Mouse (Mus musculus): ENCODE data around the gene Lgr5. TPM values are rescaled to one million over a fixed set of nuclear protein-coding genes. Genes with fewer than 3 reads are reported as not detected.

Lgr5 gene
- polyA plus RNA-seq, 1 experiment from 2014 or later = not detected

DNA sequence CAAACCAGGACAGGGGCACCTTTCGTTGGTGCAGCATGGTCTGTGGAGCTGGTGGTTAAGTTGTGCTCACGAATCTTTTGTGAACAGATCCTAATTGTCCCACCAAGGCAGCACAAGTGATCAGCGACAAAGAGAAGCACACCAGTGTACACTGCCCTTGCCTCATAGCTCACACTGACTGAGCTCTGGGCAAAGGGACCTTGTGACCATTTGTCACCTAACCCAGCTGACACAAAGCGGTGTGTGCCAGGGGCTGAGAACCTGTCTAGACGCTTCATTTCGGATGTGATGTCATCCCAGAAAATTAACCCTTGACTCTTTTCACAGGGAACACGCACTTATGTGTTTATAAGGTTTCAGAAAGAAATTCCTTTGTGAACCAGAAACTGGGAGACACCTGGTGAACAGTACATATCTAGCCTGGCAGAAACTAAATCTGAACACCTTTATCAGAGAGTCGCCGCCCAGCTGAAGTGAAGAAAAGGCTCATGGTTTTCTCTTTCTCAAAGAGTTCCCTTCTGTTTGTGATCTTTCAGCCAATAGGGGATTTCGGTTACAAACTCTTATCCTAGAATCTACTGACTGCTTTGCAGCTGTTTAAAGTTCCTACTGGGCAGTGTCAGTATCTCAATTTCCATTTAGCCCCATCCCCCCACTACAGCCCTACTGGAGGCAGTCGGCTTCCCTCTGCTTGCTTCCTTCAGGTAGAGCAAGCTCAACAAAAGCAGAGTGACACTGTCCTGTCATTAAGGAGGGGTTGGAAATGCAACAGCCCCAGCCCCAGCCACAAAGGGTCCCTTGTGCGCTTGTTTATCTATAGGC, 94.4 kb downstream of the Lgr5 start:
- 92% methylated on average over 12 of the region's 12 CpGs for WGBS (ENCODE audit: missing documents)
- no peak overlapping the region for H3K4me3 ChIP-seq (ENCODE audit: inconsistent target)
- no peaks in the 10 kb centered on the region for H3K36me3 ChIP-seq (ENCODE audit: inconsistent target)
- H3K79me2 ChIP-seq (ENCODE audit: inconsistent target) = no peaks in the 10 kb centered on the region
- H3K27ac ChIP-seq = no peak overlapping the region

DNA sequence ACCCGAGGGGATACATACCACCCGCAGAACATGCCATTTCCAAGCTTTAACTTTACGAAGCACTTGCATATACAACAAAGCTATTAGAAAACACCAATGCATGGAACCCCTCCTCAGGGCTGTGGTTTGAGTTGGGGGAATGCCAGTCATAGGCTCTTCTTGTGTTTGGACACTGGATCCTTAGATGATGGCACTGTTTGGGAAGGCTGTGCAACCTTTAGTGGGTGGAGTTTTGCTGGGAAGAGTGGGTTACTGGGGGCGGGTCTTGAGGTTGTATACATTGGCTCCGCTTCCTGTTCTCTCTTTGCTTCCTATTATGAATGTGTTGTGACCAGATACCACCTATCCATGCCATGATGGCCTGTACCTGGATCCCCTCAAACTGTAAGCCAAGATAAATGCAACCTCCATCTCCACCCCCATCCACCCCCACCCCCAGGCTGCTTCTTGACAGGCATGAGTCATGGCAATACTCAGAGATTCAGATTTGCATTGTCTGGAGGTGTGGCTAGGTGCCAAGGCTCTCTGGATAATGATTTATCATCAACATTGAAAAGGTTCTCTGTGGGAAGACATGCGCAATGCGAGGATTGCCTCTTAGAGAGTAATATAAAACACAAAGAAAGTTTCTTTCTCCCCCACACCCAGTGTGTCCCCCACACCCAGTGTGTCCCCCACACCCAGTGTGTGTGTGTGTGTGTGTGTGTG, 95.6 kb downstream of the Lgr5 start:
- no peak overlapping the region for H3K4me3 ChIP-seq (ENCODE audit: inconsistent target)
- no peaks in the 10 kb centered on the region for H3K36me3 ChIP-seq (ENCODE audit: inconsistent target)
- WGBS (ENCODE audit: missing documents) = 94% methylated on average over 7 of the region's 7 CpGs
- H3K27ac ChIP-seq = no peak overlapping the region
- no peaks in the 10 kb centered on the region for H3K79me2 ChIP-seq (ENCODE audit: inconsistent target)

DNA sequence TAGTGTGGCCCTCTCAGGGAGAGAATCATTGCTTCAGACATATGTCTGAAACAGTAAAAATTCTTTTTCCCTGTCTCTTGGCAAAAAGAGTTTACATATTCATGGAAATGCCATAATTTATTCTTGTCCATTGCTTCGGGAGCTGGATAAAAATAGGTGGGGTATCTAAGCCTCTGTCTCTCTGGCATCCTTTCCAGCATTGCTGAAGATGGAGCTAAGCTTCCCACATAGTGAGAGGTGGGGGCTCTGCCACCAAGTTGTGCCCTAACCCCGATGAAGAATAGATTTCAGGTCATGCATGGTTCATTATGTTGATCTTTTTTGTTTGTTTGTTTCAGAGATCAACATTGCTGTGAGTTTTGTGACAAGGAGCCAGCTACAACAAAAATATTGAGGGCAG, 102.0 kb downstream of the Lgr5 start:
- no peak overlapping the region for H3K4me3 ChIP-seq (ENCODE audit: inconsistent target)
- WGBS (ENCODE audit: missing documents) = 96% methylated on average over 2 of the region's 2 CpGs
- no peak overlapping the region for H3K27ac ChIP-seq
- H3K79me2 ChIP-seq (ENCODE audit: inconsistent target) = no peaks in the 10 kb centered on the region
- H3K36me3 ChIP-seq (ENCODE audit: inconsistent target) = no peaks in the 10 kb centered on the region

DNA sequence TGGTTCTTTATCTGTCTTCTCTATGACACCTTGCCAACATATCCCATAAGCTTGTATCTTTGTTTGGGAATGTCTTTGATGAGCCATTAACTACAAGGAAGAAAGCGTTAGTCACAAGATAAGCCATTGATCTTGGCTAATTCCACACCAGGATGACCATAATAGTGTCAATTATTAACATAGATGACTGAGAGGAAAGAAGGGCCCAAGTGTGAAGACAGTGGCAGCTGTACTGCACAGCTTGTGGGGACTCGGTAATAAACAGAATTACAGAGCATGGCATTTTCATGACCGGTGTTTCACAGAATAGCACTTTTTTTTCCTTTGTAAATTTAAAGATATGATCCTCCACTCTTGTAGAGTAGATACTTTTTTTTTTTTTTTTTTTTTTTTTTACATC, 102.9 kb downstream of the Lgr5 start:
- H3K27ac ChIP-seq = no peak overlapping the region
- 97% methylated on average over 3 of the region's 3 CpGs for WGBS (ENCODE audit: missing documents)
- no peak overlapping the region for H3K4me3 ChIP-seq (ENCODE audit: inconsistent target)
- no peaks in the 10 kb centered on the region for H3K36me3 ChIP-seq (ENCODE audit: inconsistent target)
- H3K79me2 ChIP-seq (ENCODE audit: inconsistent target) = no peaks in the 10 kb centered on the region

DNA sequence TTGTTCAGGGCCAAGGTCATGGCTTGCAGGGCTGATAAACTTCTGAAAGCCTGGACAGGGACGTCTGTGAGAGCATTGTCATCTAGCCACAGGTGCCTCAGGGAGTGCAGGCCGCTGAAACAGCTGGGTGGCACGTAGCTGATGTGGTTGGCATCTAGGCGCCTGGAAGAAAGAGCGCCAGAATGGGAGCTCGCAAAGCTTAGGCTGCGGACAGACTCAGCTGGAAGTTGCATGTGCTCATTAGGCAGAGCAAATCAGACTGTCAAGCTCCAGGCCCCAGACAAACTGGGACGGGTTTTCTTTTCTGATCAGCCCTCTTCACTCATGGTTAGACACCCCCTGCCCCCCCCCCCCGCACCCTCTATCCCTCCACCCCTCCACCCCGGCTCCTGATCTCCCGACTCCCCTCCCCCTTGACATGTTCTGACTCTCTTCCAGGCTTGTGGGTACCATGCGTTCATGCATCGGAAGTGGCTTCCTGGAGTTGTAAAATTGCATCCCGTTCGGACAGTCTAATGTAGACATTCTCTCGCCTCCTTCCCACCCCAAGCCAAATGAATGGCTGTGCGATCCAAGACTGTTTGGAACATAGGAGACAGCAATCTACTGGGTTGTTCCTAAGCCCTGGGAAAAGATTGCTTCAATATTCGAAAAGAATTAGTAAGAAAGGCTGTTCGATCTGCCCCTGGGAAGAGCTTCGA, 109.0 kb downstream of the Lgr5 start:
- Histone ChIP-seq H3K27ac (no peak overlapping the region), H3K36me3 (ENCODE audit: inconsistent target) (no peaks in the 10 kb centered on the region), H3K4me3 (ENCODE audit: inconsistent target) (no peak overlapping the region), H3K79me2 (ENCODE audit: inconsistent target) (no peaks in the 10 kb centered on the region)
- WGBS (ENCODE audit: missing documents) = 13% methylated on average over 20 of the region's 20 CpGs

DNA sequence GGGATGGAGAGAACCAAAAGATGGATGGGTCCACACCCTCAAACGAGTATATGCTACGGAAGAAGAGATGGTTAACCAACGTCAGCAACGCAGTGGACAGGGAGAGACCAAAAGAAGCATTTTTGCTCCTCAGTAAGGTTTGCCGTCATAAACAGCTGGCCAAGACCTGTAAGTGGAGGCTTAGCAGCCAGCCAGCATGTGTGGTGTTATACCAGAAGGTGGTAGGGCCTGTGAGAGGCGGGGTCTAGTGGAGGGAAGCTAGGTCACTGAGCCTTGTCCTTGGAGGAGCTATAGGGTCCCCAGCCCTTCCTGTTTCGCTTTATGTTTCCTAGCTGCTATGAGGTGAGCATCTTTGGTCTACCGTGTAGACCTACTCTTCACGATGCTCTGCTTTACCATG, 111.1 kb downstream of the Lgr5 start:
- H3K4me3 ChIP-seq (ENCODE audit: inconsistent target) = no peak overlapping the region
- no peaks in the 10 kb centered on the region for H3K79me2 ChIP-seq (ENCODE audit: inconsistent target)
- H3K27ac ChIP-seq = no peak overlapping the region
- 92% methylated on average over 9 of the region's 9 CpGs for WGBS (ENCODE audit: missing documents)
- no peaks in the 10 kb centered on the region for H3K36me3 ChIP-seq (ENCODE audit: inconsistent target)

DNA sequence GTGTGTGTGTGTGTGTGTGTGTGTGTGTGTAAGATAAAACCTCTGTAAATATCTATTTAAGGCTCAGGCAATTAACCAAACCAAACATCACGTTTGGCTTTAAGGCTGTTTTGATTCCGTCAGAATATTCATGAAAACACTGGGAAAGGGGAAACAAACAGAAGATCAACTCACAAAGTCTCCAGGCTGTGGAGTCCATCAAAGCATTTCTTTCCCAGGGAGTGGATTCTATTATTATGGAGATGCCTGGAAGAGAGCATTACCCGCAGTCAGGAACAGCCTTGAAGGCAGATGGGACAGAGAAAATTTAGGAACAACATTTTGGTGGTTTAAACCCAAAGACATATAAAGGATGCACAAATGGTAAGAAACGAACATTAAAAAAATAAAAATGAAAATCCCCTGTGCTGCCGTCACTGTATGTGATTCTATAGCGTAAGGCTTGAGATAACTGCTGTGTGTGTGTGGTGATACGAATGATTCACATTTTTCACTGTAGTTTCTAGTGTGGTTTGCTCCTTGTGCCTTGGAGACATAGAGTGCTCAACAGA, 112.5 kb downstream of the Lgr5 start:
- H3K4me3 ChIP-seq (ENCODE audit: inconsistent target) = no peak overlapping the region
- no peaks in the 10 kb centered on the region for H3K36me3 ChIP-seq (ENCODE audit: inconsistent target)
- 90% methylated on average over 7 of the region's 7 CpGs for WGBS (ENCODE audit: missing documents)
- H3K27ac ChIP-seq = no peak overlapping the region
- no peaks in the 10 kb centered on the region for H3K79me2 ChIP-seq (ENCODE audit: inconsistent target)

DNA sequence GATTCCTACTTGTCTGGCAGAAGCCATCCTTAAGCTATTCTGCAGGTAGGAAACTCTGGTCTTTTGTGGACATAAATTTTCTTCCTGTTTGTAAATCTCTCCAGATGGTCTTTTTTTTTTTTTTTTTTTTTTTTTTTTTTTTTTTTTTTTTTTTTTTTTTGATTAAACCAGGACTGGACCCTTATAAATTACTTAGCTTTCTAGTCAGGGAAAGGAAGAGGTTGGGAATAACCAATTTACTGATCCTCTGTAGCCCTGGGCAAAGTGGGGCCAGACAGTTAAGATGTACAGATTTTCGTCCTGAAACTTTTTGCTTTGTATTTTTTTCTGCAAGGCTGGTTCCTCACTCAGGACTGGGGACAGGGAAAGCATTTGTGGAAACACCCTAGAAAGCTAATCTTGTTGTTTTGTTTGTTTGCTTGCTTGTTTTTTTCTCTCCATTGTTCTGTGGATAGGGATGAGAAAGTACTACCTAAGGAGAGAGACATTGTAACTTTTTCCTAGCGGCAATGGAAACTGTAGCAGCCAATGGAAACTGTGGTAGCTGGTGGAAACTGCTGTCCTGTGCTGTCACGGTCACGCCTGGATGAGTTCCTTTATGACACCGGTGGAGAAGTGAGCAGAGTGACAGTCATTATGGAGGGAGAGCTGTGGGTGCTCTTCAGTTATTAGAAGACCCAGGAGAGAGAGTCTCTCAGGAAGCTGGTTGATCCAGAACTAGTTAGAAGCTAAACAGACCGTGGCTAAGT, 114.2 kb downstream of the Lgr5 start:
- no peak overlapping the region for H3K27ac ChIP-seq
- no peaks in the 10 kb centered on the region for H3K79me2 ChIP-seq (ENCODE audit: inconsistent target)
- 88% methylated on average over 6 of the region's 6 CpGs for WGBS (ENCODE audit: missing documents)
- no peak overlapping the region for H3K4me3 ChIP-seq (ENCODE audit: inconsistent target)
- no peaks in the 10 kb centered on the region for H3K36me3 ChIP-seq (ENCODE audit: inconsistent target)

DNA sequence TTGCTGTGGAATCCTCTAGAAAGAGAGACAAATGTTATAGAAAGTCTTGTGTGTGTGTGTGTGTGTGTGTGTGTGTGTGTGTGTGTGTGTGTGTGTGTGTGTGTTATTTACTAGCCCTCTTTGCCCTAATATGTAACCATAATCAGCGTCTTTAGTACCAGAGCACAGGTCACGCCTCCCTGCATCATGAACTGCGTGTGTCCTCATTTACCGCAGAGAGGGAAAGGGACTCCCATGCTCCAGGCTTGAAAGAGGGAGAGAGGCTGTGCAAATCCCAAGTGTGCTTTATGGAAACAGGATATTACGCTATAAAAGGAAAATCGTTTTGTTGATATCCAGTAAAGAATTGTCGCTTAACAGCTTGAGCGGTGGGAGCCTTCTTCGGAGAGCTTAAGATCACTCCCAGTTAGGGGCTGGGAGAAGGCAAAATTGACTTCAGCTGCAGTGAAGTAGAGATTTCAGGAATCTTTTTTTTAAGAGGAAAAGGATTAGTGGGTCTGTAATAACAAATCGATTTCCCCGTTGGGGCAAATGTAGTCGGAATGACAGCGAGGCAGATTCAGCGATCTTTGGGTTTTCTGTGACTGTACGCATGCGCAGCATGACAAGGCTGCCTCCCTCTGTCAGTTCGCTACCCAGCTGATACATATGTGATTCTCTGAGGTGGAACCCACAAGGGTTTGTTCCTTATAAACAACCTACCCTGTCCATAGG, 116.8 kb downstream of the Lgr5 start:
- Histone ChIP-seq H3K36me3 (ENCODE audit: inconsistent target) (no peaks in the 10 kb centered on the region), H3K79me2 (ENCODE audit: inconsistent target) (no peaks in the 10 kb centered on the region), H3K4me3 (ENCODE audit: inconsistent target) (no peak overlapping the region), H3K27ac (no peak overlapping the region)
- WGBS (ENCODE audit: missing documents) = 60% methylated on average over 17 of the region's 17 CpGs

DNA sequence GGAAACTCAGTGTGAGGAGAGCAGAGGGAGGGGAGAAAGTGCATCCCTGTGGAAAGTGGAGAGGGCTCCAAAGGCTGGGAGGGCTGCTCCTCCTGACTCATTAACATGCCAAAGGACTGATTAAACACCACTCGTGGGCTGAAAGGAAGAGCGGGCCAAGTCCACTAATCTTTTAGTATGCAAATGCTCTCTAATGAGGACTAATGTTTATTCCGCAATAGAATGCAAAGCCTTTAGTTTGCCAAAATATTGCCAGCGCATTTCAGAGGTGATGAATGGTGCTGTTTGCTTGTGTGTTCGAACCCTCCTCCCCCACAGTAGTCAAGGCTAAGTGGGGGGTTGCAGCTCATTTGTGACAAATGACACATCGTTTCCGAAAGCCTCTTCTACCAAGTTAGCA, 118.5 kb downstream of the Lgr5 start:
- no peak overlapping the region for H3K4me3 ChIP-seq (ENCODE audit: inconsistent target)
- H3K27ac ChIP-seq = no peak overlapping the region
- 92% methylated on average over 7 of the region's 7 CpGs for WGBS (ENCODE audit: missing documents)
- no peaks in the 10 kb centered on the region for H3K36me3 ChIP-seq (ENCODE audit: inconsistent target)
- H3K79me2 ChIP-seq (ENCODE audit: inconsistent target) = no peaks in the 10 kb centered on the region

DNA sequence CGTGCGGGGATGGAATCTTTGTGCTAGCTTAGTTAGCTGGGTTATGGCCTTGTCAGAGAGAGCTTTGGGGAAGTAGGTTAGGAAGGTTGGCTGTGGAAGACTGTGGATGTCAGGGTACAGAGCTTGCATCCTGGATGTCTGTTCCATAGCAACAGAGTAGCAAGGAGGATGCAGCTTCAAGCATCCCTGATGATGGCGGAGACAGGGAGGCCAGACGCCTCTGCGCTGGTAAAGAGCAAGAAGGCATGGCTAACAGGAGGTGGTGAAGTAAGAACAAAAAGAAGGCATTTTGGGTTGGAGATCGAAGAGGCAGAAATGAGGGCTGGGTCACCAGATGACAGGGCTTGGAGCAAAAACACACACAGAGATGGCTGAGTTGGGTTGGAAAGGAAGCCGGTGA, 118.9 kb downstream of the Lgr5 start:
- Histone ChIP-seq H3K79me2 (ENCODE audit: inconsistent target) (no peaks in the 10 kb centered on the region), H3K4me3 (ENCODE audit: inconsistent target) (no peak overlapping the region), H3K27ac (no peak overlapping the region), H3K36me3 (ENCODE audit: inconsistent target) (no peaks in the 10 kb centered on the region)
- whole genome bisulfite sequencing (ENCODE audit: missing documents) = 94% methylated on average over 7 of the region's 7 CpGs

DNA sequence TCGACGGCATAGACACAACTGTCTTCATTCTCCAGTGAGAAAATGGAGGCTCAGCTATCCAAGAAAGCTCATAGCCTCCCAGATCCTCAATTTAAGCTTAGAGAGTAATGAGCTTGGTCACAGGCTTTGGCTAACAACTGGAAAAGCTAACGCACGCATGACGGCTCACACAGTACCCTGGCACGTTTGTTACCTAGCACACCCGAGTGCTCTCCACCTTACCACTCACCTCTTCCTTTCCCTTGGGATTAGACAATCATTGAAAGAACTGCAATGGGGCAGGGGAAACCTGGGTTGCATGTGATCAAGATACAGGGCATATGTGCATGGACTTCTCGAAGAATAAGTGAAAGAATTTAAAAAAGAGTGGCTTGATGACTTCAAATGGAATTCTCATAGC, 119.6 kb downstream of the Lgr5 start:
- Histone ChIP-seq H3K36me3 (ENCODE audit: inconsistent target) (no peaks in the 10 kb centered on the region), H3K4me3 (ENCODE audit: inconsistent target) (no peak overlapping the region)
- 100% methylated on average over 8 of the region's 8 CpGs for WGBS (ENCODE audit: missing documents)

DNA sequence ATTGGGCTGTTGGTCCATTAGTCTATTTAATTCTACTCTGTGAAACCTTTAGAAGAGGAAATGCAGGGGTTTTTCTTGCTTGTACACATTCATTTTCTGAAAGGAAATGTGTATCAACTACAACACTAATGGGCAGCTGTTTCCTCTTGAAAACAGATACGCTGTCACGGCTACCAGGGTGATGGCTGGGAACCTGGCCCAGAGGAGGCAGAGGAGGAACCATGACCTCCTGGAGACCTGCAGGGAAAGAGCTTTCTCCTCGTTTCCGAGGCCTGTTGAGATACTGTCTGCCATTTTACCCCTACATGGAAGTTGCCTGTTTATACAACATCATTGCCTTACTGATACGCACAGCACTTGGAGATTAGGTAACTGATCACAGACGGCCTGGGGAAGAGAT, 121.8 kb downstream of the Lgr5 start:
- Histone ChIP-seq H3K4me3 (ENCODE audit: inconsistent target) (no peak overlapping the region), H3K79me2 (ENCODE audit: inconsistent target) (no peaks in the 10 kb centered on the region), H3K27ac (no peak overlapping the region), H3K36me3 (ENCODE audit: inconsistent target) (no peaks in the 10 kb centered on the region)
- WGBS (ENCODE audit: missing documents) = 17% methylated on average over 6 of the region's 6 CpGs

More for the DNA sequence above, 119.6 kb downstream of the Lgr5 start:
- Histone ChIP-seq H3K79me2 (ENCODE audit: inconsistent target) (no peaks in the 10 kb centered on the region), H3K27ac (no peak overlapping the region)

DNA sequence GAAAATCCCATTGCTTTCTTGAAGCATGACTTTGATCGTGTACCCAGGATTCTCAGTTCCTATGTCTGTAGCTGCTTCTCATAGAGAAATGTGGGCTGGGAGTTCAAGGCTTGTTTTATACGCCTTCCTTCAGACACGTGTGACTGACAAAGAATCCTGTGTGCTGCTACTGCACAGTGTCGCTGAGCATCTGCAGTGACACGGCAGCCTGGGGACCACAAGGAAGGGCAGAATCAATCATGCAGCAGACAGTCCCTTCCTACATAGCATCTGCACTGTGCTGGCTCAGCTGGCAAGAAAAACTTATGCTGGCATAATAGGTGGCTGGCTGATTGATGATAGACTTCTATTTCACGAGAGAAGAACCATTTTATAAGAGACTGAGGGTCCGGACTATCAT, 122.5 kb downstream of the Lgr5 start:
- Histone ChIP-seq H3K27ac (no peak overlapping the region), H3K4me3 (ENCODE audit: inconsistent target) (no peak overlapping the region), H3K79me2 (ENCODE audit: inconsistent target) (no peaks in the 10 kb centered on the region), H3K36me3 (ENCODE audit: inconsistent target) (no peaks in the 10 kb centered on the region)
- 61% methylated on average over 7 of the region's 7 CpGs for WGBS (ENCODE audit: missing documents)

All from macrophage (primary cell).